Mouse (Mus musculus): ENCODE results near the gene Vmo1. TPM values are rescaled to one million over a fixed set of nuclear protein-coding genes. Genes with fewer than 3 reads are reported as not detected.
"Not testable (repeated sequence)": the region's sequence is repeated elsewhere in the genome, so short reads cannot be mapped to it uniquely, and the experiment has no call there.

Gene Vmo1
- polyA plus RNA-seq, 1 experiment from 2014 or later, result 0.72 TPM

DNA sequence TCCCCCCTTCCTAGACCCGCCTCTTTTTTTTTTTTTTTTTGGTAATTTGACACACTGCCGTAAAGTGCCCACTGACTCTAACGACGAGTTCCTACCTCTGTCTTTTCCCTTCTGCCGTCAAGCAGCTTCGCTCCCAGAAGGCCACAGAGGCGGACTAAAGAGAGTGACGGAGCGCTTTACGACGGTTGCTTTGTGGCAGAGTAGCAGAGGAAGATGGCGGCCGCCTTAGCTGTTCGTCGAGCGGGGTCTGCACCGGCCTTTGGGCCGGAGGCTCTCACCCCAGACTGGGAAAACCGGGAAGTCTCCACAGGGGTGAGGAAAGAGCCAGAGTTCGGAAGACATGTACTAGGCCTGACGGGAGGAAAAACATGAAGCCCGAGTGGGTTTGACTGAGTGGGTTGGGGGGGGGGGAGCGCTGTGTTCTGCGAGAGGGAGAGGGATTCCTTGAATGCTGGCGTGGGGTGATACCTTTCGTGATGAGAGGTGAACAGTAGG lies 10.8 kb upstream of the Vmo1 start, which contains the start of gene Psmb6:
Psmb6 (plus strand) TSS at position 184 of the 495 bp plus-strand sequence.
- Histone ChIP-seq H3K4me3 (ENCODE audit: low read length) (peak within 1 kb of the TSS; percentile 78), H3K36me3 (ENCODE audit: control insufficient read depth, insufficient read depth, low read length) (peaks cover 18% of the 10 kb centered on the region), H3K4me1 (replicated peaks; ENCODE audit: control insufficient read depth, insufficient read depth, low read length) (peaks cover 5% of the 10 kb centered on the region), H3K9me3 (ENCODE audit: control insufficient read depth, low read length) (no peaks in the 10 kb centered on the region), H3K27ac (ENCODE audit: low read length) (no peak within 1 kb of the TSS), H3K4me2 (ENCODE audit: low read depth, low read length) (peak within 1 kb of the TSS; percentile 58), H3K9ac (ENCODE audit: low read length) (peak within 1 kb of the TSS; percentile 81), H3K27me3 (ENCODE audit: control insufficient read depth, insufficient read depth, low read depth, low read length) (no peaks in the 10 kb centered on the region)
- peak; percentile 95 for ATAC-seq (ENCODE audit: low read depth)
- 0% methylated on average over 25 of the region's 26 CpGs for WGBS

- no peak for ATAC-seq (ENCODE audit: low read depth)
- WGBS, result 4% methylated on average over 8 of the region's 8 CpGs
- Histone ChIP-seq H3K9me3 (ENCODE audit: control insufficient read depth, low read length) (no peaks in the 10 kb centered on the region), H3K4me1 (replicated peaks; ENCODE audit: control insufficient read depth, insufficient read depth, low read length) (peaks cover 8% of the 10 kb centered on the region), H3K27me3 (ENCODE audit: control insufficient read depth, insufficient read depth, low read depth, low read length) (no peaks in the 10 kb centered on the region), H3K27ac (ENCODE audit: low read length) (no peak overlapping the region), H3K4me3 (ENCODE audit: low read length) (peak overlapping the region; percentile 78), H3K4me2 (ENCODE audit: low read depth, low read length) (peak overlapping the region; percentile 37), H3K36me3 (ENCODE audit: control insufficient read depth, insufficient read depth, low read length) (peaks cover 18% of the 10 kb centered on the region), H3K9ac (ENCODE audit: low read length) (peak overlapping the region; percentile 36)
These were observed 10.4 kb upstream of the Vmo1 start for GRCm38 (mm10) chr11:70524782-70525181.

- not testable (repeated sequence) for H3K4me2 ChIP-seq (ENCODE audit: low read depth, low read length); H3K9me3 ChIP-seq (ENCODE audit: control insufficient read depth, low read length); H3K9ac ChIP-seq (ENCODE audit: low read length); H3K4me3 ChIP-seq (ENCODE audit: low read length); H3K27me3 ChIP-seq (ENCODE audit: control insufficient read depth, insufficient read depth, low read depth, low read length); ATAC-seq (ENCODE audit: low read depth); H3K4me1 ChIP-seq (replicated peaks; ENCODE audit: control insufficient read depth, insufficient read depth, low read length); H3K27ac ChIP-seq (ENCODE audit: low read length)
- WGBS, result 78% methylated on average over 8 of the region's 8 CpGs
- H3K36me3 ChIP-seq (ENCODE audit: control insufficient read depth, insufficient read depth, low read length), result peaks cover 17% of the 10 kb centered on the region
These were observed 9.0 kb upstream of the Vmo1 start for GRCm38 (mm10) chr11:70523306-70523989.

- H3K4me3 ChIP-seq (ENCODE audit: low read length), result peak overlapping the region; percentile 49
- H3K4me1 ChIP-seq (replicated peaks; ENCODE audit: control insufficient read depth, insufficient read depth, low read length), result peaks cover 3% of the 10 kb centered on the region; the same call in 1 of the 2 replicates
- no peaks in the 10 kb centered on the region for H3K9me3 ChIP-seq (ENCODE audit: control insufficient read depth, low read length)
- no peaks in the 10 kb centered on the region for H3K36me3 ChIP-seq (ENCODE audit: control insufficient read depth, insufficient read depth, low read length)
- peak overlapping the region; percentile 68 for H3K4me2 ChIP-seq (ENCODE audit: low read depth, low read length)
- H3K9ac ChIP-seq (ENCODE audit: low read length), result peak overlapping the region; percentile 73
- 7% methylated on average over 41 of the region's 41 CpGs for WGBS
- peak; percentile 64 for ATAC-seq (ENCODE audit: low read depth)
- no peaks in the 10 kb centered on the region for H3K27me3 ChIP-seq (ENCODE audit: control insufficient read depth, insufficient read depth, low read depth, low read length)
- peak overlapping the region; percentile 69 for H3K27ac ChIP-seq (ENCODE audit: low read length)
These were observed 5.9 kb upstream of the Vmo1 start for GRCm38 (mm10) chr11:70520178-70520769.

DNA sequence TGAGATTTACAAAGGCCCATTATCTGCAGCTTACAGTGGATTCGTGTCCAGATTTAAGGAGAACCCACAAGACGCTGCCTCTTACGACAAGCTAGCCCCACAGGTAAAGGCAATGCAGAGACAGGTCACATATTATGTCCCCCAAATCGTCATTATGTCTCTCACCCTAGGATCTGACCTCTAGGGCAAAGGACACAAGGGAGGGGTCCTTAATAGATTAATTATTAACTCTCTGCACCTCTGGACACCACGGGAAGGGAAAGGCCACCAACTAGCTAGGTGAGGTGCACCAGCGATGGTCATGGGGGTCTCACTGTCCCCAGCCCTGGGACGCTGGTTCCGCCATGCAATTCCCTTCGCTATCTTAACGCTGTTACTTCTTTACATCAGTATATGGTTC lies 4.5 kb upstream of the Vmo1 start, which contains the start of gene Gltpd2:
Gltpd2 (plus strand) TSS at position 274 of the 400 bp plus-strand sequence.
- peak within 1 kb of the TSS; percentile 49 for H3K4me3 ChIP-seq (ENCODE audit: low read length)
- peak within 1 kb of the TSS; percentile 73 for H3K9ac ChIP-seq (ENCODE audit: low read length)
- no peaks in the 10 kb centered on the region for H3K9me3 ChIP-seq (ENCODE audit: control insufficient read depth, low read length)
- peak within 1 kb of the TSS; percentile 68 for H3K4me2 ChIP-seq (ENCODE audit: low read depth, low read length)
- H3K36me3 ChIP-seq (ENCODE audit: control insufficient read depth, insufficient read depth, low read length), result no peaks in the 10 kb centered on the region
- H3K4me1 ChIP-seq (replicated peaks; ENCODE audit: control insufficient read depth, insufficient read depth, low read length), result 0 out of 2 replicates have a peak, but pooled peaks cover 3% of the 10 kb centered on the region
- no peak for ATAC-seq (ENCODE audit: low read depth)
- H3K27me3 ChIP-seq (ENCODE audit: control insufficient read depth, insufficient read depth, low read depth, low read length), result no peaks in the 10 kb centered on the region
- H3K27ac ChIP-seq (ENCODE audit: low read length), result peak within 1 kb of the TSS; percentile 69; the same call in 1 of the 2 replicates
- 75% methylated on average over 10 of the region's 10 CpGs for WGBS

DNA sequence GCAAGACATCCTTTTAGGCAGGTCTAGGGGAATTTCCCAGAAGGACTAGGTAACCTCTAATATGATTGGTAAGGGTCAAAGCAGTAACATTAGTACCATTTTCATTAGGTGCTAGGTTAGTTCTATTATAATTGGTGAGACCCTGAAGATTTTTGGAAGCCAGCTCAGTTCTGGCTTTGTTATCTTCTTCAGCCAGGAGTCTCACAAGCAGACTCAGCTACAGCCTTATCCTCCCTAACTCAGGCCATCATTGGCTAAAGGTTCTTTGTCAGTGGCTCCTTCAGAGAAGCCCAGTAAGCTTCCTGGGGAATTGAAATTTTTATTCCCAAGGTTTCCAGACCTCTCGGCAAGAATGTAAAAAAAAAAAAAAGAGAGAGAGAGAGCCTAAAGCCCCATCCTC lies 4.0 kb upstream of the Vmo1 start:
- no peaks in the 10 kb centered on the region for H3K9me3 ChIP-seq (ENCODE audit: control insufficient read depth, low read length)
- no peak overlapping the region for H3K27ac ChIP-seq (ENCODE audit: low read length)
- no peaks in the 10 kb centered on the region for H3K27me3 ChIP-seq (ENCODE audit: control insufficient read depth, insufficient read depth, low read depth, low read length)
- H3K4me1 ChIP-seq (replicated peaks; ENCODE audit: control insufficient read depth, insufficient read depth, low read length), result 0 out of 2 replicates have a peak, but pooled peaks cover 3% of the 10 kb centered on the region
- 38% methylated on average over 1 of the region's 1 CpGs for WGBS
- H3K4me3 ChIP-seq (ENCODE audit: low read length), result no peak overlapping the region
- no peak for ATAC-seq (ENCODE audit: low read depth)
- H3K36me3 ChIP-seq (ENCODE audit: control insufficient read depth, insufficient read depth, low read length), result no peaks in the 10 kb centered on the region
- no peak overlapping the region for H3K9ac ChIP-seq (ENCODE audit: low read length)
- no peak overlapping the region for H3K4me2 ChIP-seq (ENCODE audit: low read depth, low read length)

DNA sequence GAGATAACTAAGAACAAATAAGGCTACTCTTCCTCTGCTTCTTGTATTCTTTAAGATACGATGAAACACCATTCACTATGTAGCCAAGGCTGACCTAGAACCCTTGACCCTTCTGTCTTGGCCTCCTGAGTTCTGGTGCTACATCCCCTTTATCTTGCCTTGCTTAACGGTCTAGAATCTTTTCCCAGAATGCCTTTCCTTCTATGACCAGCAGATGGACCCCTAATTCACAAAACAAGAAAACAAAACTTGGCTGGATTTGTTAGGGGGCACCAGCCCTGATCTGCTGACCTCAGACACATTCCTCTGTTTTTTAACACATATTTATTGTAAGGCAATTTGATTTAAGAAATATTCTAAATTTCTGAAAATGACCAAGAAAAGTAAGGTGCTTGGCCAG lies 1.9 kb upstream of the Vmo1 start:
- Histone ChIP-seq H3K9ac (ENCODE audit: low read length) (no peak overlapping the region), H3K27me3 (ENCODE audit: control insufficient read depth, insufficient read depth, low read depth, low read length) (no peaks in the 10 kb centered on the region), H3K36me3 (ENCODE audit: control insufficient read depth, insufficient read depth, low read length) (no peaks in the 10 kb centered on the region), H3K9me3 (ENCODE audit: control insufficient read depth, low read length) (no peaks in the 10 kb centered on the region), H3K4me1 (replicated peaks; ENCODE audit: control insufficient read depth, insufficient read depth, low read length) (0 out of 2 replicates have a peak, but pooled peaks cover 3% of the 10 kb centered on the region), H3K27ac (ENCODE audit: low read length) (no peak overlapping the region), H3K4me3 (ENCODE audit: low read length) (no peak overlapping the region), H3K4me2 (ENCODE audit: low read depth, low read length) (no peak overlapping the region)
- ATAC-seq (ENCODE audit: low read depth), result no peak
- WGBS, result 8% methylated on average over 2 of the region's 2 CpGs

DNA sequence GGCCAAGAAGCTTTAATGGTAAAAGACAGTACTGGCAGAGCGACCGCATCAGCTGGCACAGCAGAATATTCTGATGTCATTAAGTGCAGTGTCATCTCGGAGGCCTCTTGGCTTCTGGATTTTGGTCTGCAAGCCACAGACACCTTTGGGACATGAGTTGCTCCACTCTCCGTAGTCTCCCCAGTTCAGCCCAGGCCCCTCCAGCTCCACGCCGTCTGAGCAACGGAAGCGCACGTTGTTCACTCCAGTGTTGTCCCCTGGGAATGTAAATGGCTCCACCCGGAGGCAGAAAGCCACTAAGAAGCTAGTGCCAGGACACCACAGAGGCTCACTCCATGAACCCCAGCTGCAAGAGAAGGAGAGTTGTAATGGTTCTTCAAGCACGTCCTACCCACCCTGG lies 896 bp downstream of the Vmo1 start:
- 58% methylated on average over 11 of the region's 11 CpGs for WGBS
- H3K4me3 ChIP-seq (ENCODE audit: low read length), result no peak overlapping the region
- H3K9me3 ChIP-seq (ENCODE audit: control insufficient read depth, low read length), result no peaks in the 10 kb centered on the region
- no peak overlapping the region for H3K9ac ChIP-seq (ENCODE audit: low read length)
- H3K27me3 ChIP-seq (ENCODE audit: control insufficient read depth, insufficient read depth, low read depth, low read length), result no peaks in the 10 kb centered on the region
- ATAC-seq (ENCODE audit: low read depth), result no peak
- H3K36me3 ChIP-seq (ENCODE audit: control insufficient read depth, insufficient read depth, low read length), result no peaks in the 10 kb centered on the region
- no peak overlapping the region for H3K27ac ChIP-seq (ENCODE audit: low read length)
- H3K4me2 ChIP-seq (ENCODE audit: low read depth, low read length), result no peak overlapping the region
- no peaks in the 10 kb centered on the region for H3K4me1 ChIP-seq (replicated peaks; ENCODE audit: control insufficient read depth, insufficient read depth, low read length)

DNA sequence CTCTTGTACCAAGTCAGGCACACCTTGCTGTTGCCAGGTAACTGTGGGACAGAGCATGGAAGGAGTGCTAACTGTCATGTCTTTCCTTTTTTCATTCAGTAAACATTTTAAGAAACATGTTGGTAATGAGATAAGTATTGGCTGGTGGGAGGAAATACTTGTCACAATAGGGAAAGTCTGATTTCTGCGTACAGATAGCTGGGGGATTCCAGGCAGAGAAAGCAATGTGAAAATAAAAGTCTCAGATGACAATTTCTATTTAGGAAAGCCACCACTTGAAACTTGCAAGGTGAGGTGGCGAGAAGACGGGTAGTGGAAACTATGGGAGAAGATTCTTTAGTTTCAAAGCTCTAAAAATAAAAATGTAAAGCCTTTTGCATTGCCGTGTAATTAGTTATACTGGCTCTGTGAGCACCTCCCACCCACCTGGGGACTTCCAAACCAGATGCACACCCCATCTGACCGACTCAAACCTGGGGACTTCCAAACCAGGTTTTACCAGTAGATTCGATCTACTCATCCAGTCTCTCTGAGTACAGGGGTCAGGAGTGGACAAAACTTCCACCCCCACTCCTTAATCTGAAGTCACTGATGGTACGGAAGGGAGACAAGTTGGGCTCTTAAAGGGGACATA lies 1.6 kb downstream of the Vmo1 start:
- Histone ChIP-seq H3K27ac (ENCODE audit: low read length) (no peak overlapping the region), H3K4me3 (ENCODE audit: low read length) (no peak overlapping the region), H3K27me3 (ENCODE audit: control insufficient read depth, insufficient read depth, low read depth, low read length) (no peaks in the 10 kb centered on the region), H3K9ac (ENCODE audit: low read length) (no peak overlapping the region), H3K4me2 (ENCODE audit: low read depth, low read length) (no peak overlapping the region), H3K36me3 (ENCODE audit: control insufficient read depth, insufficient read depth, low read length) (no peaks in the 10 kb centered on the region), H3K9me3 (ENCODE audit: control insufficient read depth, low read length) (no peaks in the 10 kb centered on the region), H3K4me1 (replicated peaks; ENCODE audit: control insufficient read depth, insufficient read depth, low read length) (no peaks in the 10 kb centered on the region)
- 70% methylated on average over 7 of the region's 7 CpGs for WGBS
- no peak for ATAC-seq (ENCODE audit: low read depth)

All from lung, embryonic 16.5 days (tissue).